Mouse (Mus musculus) liver, adult (tissue): Measurements from ENCODE around the gene Gm43064.

Experiments used
- GATA4 ChIP-seq: IDR thresholded peaks from 2 replicates; pipeline ENCODE4 v1.6.1; 2014; ENCODE audit warnings: mild to moderate bottlenecking, low read length; ENCODE audit not compliant: insufficient replicate concordance

Gm43064 gene

GRCm38 (mm10) chr3:103808891-103809798, at the start of gene Gm43064, which contains the start of the genes Dclre1b and Ap4b1:
TSS of gene Gm43064 (plus strand) at chr3:103809573.
TSS of gene Dclre1b (minus strand) at chr3:103809444.
TSS of gene Ap4b1 (plus strand) at chr3:103809520.
- peak; percentile 46; the same call in 1 of the 2 replicates for TF ChIP-seq GATA4

- no peak for TF ChIP-seq GATA4
Measured at GRCm38 (mm10) chr3:103766789-103767188, 42.6 kb upstream of the Gm43064 start.

GRCm38 (mm10) chr3:103771531-103772130, 37.7 kb upstream of the Gm43064 start:
- TF ChIP-seq GATA4: no peak

- TF ChIP-seq GATA4: peak; percentile 6; the same call in 1 of the 2 replicates
Measured at GRCm38 (mm10) chr3:103772846-103773245, 36.5 kb upstream of the Gm43064 start.

GRCm38 (mm10) chr3:103773508-103773907, 35.9 kb upstream of the Gm43064 start:
- no peak for TF ChIP-seq GATA4

- TF ChIP-seq GATA4: no peak
Measured at GRCm38 (mm10) chr3:103774009-103774408, 35.4 kb upstream of the Gm43064 start.

- TF ChIP-seq GATA4: no peak
Measured at GRCm38 (mm10) chr3:103777940-103778339, 31.4 kb upstream of the Gm43064 start.

- TF ChIP-seq GATA4: no peak
Measured at GRCm38 (mm10) chr3:103778660-103779059, 30.7 kb upstream of the Gm43064 start.

- TF ChIP-seq GATA4: no peak
Measured at GRCm38 (mm10) chr3:103779183-103779582, 30.2 kb upstream of the Gm43064 start.

GRCm38 (mm10) chr3:103780271-103780670, 29.1 kb upstream of the Gm43064 start:
- no peak for TF ChIP-seq GATA4

GRCm38 (mm10) chr3:103780777-103781176, 28.6 kb upstream of the Gm43064 start:
- no peak for TF ChIP-seq GATA4

GRCm38 (mm10) chr3:103782844-103783609, 26.3 kb upstream of the Gm43064 start:
- no peak for TF ChIP-seq GATA4

GRCm38 (mm10) chr3:103787225-103787624, 22.1 kb upstream of the Gm43064 start:
- TF ChIP-seq GATA4: no peak

- no peak for TF ChIP-seq GATA4
Measured at GRCm38 (mm10) chr3:103789096-103789495, 20.3 kb upstream of the Gm43064 start.

- TF ChIP-seq GATA4: peak; percentile 35; the same call in 1 of the 2 replicates
Measured at GRCm38 (mm10) chr3:103789891-103790345, 19.5 kb upstream of the Gm43064 start.
